Mouse (Mus musculus): ENCODE measurements around the gene Sap25.

Gene Sap25

DNA sequence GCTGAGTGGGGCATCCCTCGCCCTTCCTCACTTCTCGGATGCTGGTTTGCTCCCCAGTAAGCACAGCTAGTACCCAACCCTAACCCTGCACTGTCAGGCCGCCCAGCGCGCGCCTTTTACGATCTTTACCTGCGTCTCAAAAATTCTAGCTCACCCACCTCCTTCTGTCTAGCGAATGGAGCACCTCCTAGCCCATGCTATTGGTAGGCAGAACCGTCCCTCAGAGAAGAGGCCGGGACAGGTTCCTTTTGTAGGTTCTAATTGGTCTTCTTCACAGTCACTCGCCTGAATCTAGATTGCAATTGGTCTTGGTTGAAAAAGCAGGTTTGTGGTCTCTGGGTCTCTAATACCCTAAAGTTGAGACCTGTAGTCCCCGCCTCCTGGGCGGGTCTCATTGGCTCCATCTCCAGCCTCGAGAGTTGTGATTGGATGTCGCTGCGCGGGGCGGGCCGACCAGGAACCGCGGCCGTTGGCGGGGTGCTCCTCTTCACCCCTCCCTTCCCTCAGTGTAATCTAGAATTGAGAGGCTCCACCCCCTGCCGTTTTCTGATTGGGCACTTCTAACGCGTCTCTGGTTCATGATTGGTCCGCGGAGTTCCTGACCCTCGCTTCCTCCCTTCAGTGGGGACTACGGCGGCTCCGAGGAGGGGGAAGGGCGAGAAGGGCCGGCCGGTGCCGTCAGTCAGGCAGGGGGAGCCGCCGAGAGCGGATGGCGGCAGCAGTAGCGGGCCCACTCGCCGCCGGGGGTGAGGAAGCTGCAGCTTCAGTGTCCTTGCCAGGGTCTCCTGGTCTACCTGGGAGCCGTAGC, 12.4 kb upstream of the Sap25 start, which contains the start of the genes Fbxo24, Lrch4 and Gm20605:
Gene Fbxo24, minus strand, starts transcription at position 505 of the 808 bp plus-strand sequence.
Gene Lrch4, plus strand, starts transcription at position 624 of the 808 bp plus-strand sequence.
Gene Gm20605, plus strand, starts transcription at position 678 of the 808 bp plus-strand sequence.
- peak; percentile 100 for DNase-seq (ENCODE audit: low read depth)

DNA sequence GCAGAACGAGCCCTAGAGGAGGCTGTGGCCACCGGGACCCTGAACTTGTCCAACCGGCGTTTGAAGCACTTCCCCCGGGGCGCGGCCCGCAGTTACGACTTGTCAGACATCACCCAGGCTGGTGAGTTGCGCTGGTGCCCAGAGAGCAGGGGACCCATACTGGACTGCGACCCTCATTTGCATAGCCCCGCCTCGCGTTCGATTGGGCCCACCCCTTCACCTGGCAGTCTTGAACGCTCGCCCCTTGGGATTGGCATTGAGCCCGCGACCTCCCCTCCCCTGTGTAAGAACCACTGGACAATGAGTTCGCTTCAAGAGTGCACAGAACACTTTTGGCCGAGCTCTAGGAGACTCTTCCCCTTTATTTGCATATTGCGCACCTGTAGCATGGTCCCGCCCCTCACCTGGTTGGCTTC, 11.8 kb upstream of the Sap25 start:
- no peak for DNase-seq (ENCODE audit: low read depth)

DNA sequence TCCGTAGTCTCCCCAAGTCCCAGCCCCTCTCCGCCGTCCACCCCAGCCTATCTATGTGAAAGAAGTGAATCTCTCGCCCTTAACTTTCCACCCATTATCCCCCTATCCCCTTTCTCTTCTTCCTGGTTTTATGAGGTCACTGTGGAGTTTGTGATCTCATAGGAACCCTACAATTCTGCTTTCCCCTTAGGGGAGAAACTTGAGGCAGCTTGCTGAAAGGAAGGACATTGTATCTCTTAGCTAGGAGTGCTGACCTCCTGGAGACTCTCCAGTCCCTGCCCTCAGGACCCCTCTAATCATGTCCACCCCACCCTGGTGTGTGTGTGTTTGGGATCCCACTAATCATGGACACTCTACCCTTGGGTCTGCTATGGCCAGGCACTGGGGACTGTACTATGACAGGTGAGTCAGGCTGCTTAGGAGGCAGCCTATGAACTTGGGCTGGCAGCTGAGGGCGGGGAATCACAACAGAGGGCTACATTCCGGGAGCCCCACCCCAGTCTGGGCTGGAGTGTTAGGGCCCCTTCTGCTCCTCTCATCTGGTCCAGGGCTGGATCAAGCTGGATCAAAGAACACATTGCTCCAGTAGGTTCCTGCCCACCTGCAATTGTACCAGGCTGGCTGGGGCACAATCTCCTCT, 11.1 kb upstream of the Sap25 start:
- DNase-seq (ENCODE audit: low read depth), result no peak

DNA sequence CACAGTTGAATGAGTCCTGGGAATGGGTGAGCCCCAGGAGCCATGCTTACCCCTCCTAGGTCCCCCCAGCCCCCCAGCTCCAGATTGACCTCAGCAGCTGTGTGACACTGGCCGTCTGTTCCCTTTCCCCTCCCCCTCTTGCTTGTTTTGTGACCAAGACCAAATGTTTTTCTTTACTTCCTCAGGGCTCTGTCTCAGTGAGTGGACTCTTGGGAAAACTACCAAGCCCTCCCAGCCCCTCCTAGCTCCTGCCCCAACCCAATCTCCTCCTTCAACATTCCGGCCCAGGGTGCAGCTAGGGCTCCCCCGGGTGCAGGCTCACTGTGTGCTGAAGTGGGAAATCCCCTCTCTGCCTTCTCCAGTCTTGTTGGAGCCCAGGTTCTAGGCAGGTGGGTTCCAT, 10.5 kb upstream of the Sap25 start:
- no peak for DNase-seq (ENCODE audit: low read depth)

- DNase-seq (ENCODE audit: low read depth), result no peak
These were observed 10.0 kb upstream of the Sap25 start for GRCm38 (mm10) chr5:137631171-137631570.

- DNase-seq (ENCODE audit: low read depth), result no peak
These were observed 9.5 kb upstream of the Sap25 start for GRCm38 (mm10) chr5:137631591-137631990.

DNA sequence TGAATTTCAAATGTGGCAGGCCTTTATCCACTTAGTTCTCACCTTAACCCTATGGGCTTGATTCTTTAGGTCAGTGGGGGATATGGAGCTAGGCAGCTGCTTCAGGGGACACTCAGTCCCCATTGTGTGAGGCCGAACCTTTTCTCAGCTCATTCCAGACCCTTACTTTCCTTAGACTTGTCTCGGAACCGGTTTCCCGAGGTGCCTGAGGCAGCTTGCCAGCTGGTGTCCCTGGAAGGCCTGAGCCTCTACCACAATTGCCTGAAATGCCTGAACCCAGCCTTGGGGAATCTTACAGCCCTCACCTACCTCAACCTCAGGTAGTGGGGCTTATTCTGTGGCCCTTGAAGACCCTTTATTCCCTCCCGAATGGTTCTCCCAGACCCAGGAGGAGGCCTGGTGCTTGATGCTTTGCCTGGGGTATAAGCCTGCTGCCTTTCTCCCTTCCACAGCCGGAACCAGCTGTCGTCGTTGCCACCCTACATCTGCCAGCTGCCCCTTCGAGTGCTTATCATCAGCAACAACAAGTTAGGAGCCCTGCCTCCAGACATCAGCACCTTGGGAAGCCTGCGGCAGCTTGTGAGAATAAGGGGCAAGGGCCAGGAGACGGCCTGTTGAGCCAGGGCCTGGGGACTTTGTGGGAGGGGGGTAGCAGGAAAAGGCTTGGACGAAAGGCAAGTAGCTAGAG, 7.6 kb upstream of the Sap25 start:
- DNase-seq (ENCODE audit: low read depth), result no peak

DNA sequence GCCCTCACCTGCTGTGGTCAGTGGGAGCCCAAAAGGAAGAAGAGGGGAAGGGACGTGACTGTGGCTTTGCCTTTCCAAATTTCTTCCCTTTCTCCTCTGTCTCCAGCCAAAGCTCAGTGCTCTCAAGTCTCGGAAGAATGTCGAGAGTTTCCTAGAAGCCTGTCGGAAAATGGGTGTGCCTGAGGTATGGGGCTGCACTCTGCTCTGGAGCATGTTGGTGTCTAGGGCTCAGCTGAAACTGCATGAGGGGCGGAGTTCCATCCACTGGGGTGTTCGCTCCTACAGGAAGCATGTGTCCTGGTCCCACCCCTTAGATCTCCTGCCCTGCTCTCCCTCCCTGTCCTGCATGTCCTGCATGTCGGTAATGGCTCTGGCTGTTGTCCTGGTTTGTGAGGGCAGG, 1.7 kb upstream of the Sap25 start:
- no peak for DNase-seq (ENCODE audit: low read depth)

DNA sequence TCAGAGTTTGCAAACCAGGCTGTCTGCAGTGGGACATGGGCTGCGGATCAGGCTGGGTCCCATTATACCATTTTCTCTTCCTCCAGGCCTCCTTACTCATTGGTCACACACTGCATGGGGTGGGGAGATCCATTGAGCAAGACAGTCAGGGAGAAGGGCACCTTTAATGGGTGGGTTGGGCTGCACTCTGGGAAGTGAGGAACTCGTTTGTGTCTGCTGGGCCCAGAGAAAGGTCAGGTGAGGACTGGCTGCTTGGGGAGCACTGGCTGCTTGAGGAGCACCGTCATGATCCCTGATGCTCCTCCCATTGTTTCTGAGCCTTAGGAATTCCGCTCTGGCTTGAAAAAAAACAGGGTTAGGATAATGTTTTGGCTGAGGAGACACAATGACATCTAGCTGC, 1.8 kb downstream of the Sap25 start:
- no peak for DNase-seq (ENCODE audit: low read depth)

GRCm38 (mm10) chr5:137644484-137644883, 3.4 kb downstream of the Sap25 start:
- DNase-seq (ENCODE audit: low read depth), result no peak

DNA sequence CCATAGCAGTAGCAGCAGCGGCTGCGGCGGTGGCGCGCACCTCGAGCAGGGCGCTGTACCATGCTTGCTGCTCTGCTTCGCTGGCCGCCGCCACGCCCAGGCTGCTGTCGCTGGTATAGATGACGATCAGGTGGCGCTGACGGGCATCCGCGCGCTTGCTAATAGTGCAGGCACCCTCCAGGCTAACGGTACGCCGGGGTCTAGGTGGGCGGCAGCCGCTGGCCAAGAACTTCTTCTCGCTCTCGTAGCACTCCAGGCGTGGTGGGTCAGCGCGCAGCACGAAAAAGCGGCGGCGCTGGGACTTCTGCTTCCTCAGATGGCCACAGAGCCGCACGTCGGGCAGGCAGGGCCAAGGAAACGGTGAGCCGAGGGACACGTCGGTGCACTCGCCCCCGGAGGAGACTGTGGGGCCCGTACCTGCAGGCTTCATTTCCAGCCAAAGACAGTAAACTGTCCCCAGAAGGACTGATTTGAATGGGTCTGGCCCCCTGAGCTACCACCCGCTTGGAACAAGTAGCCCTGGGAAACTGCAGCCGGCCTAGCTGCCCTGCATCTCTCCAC, 4.0 kb downstream of the Sap25 start:
- no peak for DNase-seq (ENCODE audit: low read depth)

DNA sequence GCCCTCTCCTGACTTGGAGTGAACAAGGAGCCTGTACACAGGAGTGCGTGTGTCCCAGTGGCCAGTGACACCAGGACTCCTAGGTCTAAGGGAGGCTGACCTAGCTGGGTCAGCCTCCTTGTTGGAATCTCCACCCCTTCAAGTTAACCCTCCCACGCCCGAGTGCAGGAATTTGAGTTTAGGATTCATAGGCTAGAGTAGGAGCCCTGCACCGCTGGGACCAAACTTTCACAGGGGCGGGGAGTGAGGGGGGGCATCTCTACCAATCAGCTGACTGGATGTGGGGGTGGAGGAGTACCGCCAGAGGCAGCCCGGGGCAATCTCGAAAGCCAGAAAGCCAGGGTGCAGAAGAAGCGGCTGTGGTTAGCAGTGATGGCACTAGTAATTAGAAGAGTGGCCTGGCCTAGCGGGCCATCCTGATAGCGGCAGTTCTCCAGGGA, 4.5 kb downstream of the Sap25 start, which contains the start of gene Irs3:
Gene Irs3, minus strand, starts transcription at position 63 of the 440 bp plus-strand sequence.
- no peak for DNase-seq (ENCODE audit: low read depth)

DNA sequence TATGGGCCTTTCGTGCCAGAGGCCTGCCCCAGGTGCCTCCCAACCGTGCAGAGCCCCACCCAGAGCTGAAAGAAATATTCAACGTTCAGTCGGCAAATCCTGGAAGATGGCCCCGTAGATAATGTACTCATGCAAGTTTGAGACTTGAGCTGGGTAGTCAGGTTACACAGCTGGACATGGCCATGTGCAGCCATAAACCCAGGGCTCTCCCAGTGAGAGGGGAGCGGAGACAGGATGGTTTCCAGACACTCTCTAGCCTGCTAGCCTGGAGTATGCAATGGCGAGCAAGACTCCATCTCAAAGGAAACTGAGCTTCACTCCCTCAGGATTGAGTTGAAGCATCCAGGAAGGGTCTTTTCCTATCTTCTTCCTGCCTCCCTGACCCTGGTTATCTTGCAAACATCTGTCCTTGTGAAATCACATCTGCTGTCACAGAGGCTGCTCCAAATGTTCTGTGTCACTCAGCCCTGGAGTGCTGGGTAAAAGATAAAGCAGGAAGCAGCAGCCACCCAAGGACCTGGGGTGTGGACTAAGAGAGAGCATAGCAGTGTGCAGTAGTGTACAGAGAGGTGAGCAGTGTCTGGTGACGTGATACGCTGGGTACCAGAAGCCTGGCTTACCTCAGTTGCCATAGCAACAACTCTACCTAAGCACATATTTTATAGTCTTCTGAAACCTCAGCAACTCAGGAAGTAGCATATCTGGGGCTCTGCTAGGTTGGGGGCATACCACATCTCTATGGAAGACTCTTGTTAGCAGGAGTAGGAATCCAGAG, 6.9 kb downstream of the Sap25 start:
- DNase-seq (ENCODE audit: low read depth), result no peak

DNA sequence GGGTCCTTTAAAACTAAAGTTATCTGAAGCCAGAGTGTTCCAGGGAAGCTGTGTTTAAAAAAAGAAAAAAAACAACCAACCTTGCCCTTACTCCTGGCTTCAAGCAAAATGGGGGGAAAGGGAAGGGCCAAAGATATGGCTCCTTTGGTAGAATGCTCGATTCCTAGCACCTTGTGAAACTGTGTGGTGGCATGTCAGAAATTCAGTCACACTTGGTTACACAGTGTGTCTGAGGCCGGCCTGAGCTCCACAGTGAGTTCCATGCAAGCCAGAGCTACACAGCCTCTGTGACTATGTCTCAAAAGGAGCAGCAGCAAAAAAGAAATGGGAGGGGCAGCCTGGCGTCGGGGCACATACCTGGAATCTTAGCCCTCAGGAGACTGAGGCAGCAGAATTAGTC, 8.1 kb downstream of the Sap25 start:
- DNase-seq (ENCODE audit: low read depth), result no peak

DNA sequence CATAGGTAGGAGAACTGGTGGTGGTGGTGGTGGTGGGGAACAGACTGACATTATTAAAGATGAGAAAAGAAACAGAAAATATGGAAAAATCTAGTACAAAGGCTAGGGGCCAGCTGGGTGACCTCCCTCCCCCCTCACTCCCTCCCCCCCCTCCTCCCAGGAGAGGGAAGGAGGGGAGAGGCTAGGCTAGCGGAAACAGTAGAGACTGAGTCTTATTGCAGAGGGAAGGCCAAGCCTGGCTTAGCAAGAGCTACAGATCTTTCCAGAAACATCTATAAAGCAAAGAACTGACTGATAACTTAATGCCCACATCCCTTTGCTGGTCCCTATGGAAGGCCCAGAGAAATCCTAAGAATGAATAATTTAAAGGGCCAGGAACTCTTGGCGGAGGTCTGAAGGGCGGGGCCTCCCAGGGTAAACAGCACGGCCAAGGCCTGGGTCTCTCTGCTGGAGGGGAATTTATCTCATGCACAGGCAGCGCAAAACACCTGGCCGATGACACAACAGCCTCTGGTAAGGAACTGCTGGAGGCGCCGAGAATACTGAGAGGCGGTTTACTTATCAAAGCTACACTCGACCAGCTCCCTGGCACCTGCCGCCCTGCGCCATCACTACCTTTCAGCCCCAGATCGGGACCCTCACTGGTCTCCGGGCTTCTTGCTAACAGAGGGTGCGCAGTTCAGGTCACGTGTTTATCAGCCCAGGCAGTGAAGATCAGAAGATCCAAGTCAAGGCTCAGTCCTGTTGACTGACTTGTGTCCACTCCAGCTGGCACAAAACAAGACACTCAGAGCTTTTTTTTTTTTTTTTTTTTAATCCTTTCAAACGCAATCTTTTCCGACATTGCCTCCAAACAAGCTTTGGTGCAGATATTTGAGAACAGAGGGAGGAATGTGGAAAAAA, 8.8 kb downstream of the Sap25 start:
- DNase-seq (ENCODE audit: low read depth), result no peak

GRCm38 (mm10) chr5:137652474-137652873, 11.3 kb downstream of the Sap25 start:
- no peak for DNase-seq (ENCODE audit: low read depth)

GRCm38 (mm10) chr5:137653366-137653765, 12.2 kb downstream of the Sap25 start:
- no peak for DNase-seq (ENCODE audit: low read depth)

- DNase-seq (ENCODE audit: low read depth), result no peak
These were observed 13.6 kb downstream of the Sap25 start for GRCm38 (mm10) chr5:137654746-137655145.

GRCm38 (mm10) chr5:137656977-137657376, 15.8 kb downstream of the Sap25 start:
- DNase-seq (ENCODE audit: low read depth), result peak; percentile 54

- DNase-seq (ENCODE audit: low read depth), result no peak
These were observed 19.0 kb downstream of the Sap25 start for GRCm38 (mm10) chr5:137660064-137660688.
